14 mouse cellular contexts compared by ENCODE assay signal in genomic region chr2:165210948-165211347, GRCm38 (mm10). TPM values are rescaled to one million over a fixed set of nuclear protein-coding genes. Genes with fewer than 3 reads are reported as not detected.
A peak's percentile ranks its signal among the peaks of the same experiment; 100 is the strongest.
DNase-seq lines count a peak whose midpoint lies in the region; ATAC-seq and TF ChIP-seq lines count a peak whose summit lies in the region.
"Had no signal": no experiment of that assay in that cellular context is flagged by ENCODE, and none has a peak within 500 bp of the region (broad histone marks: within the 10 kb centered on the region; RNA-seq: fewer than 3 reads in every experiment).

No protein-coding gene starts in this region.

- TF ChIP-seq POLR2A in brain, embryonic 14.5 days (IDR thresholded peaks at IDR 0.05; ENCODE audit: borderline replicate concordance, extremely low read depth, insufficient read depth, insufficient read length, poor library complexity, severe bottlenecking): no peak

- peaks cover 54% of the 10 kb centered on the region for H3K4me1 ChIP-seq in forebrain, embryonic 10.5 days
- H3K4me1 ChIP-seq in hindbrain, embryonic 13.5 days (replicated peaks): peaks cover 58% of the 10 kb centered on the region
- H3K4me1 ChIP-seq in midbrain, embryonic 12.5 days: peaks cover 51% of the 10 kb centered on the region
- H3K4me1 ChIP-seq in liver, embryonic 12.5 days: 0 out of 2 replicates have a peak, but pooled peaks cover 2% of the 10 kb centered on the region

- H3K4me2 ChIP-seq in hindbrain, embryonic 13.5 days: peak overlapping the region; percentile 43
- peak overlapping the region; percentile 46 for H3K4me2 ChIP-seq in midbrain, embryonic 12.5 days (replicated peaks)
- no peak overlapping the region for H3K4me2 ChIP-seq in liver, embryonic 12.5 days
- H3K4me2 ChIP-seq: embryonic facial prominence, embryonic 15.5 days had no signal

- H3K36me3 ChIP-seq in forebrain, embryonic 10.5 days (replicated peaks): no peaks in the 10 kb centered on the region
- no peaks in the 10 kb centered on the region for H3K36me3 ChIP-seq in hindbrain, embryonic 13.5 days
- H3K36me3 ChIP-seq in midbrain, embryonic 12.5 days: no peaks in the 10 kb centered on the region
- H3K36me3 ChIP-seq in liver, embryonic 12.5 days: no peaks in the 10 kb centered on the region
- H3K36me3 ChIP-seq: embryonic facial prominence, embryonic 15.5 days had no signal

- peak; percentile 60 for DNase-seq in brain, embryonic 14.5 days (ENCODE audit: low read depth)
- DNase-seq in forebrain, embryonic 10.5 days (ENCODE audit: extremely low spot score, low spot score): peak; percentile 37
- DNase-seq in urinary bladder, adult 2 months (ENCODE audit: low spot score): no peak
- DNase-seq in spleen, adult 12 weeks (ENCODE audit: low spot score): no peak
- no peak for DNase-seq in kidney, postnatal 4 days
- DNase-seq: cerebellum, adult 9-10 months; heart, adult 11 months; kidney, adult 2 months; lung, adult 2 months had no signal

- 0 out of 2 replicates have a peak overlapping the region, but pooled peaks have one; percentile 48 for H3K27ac ChIP-seq in forebrain, embryonic 10.5 days
- H3K27ac ChIP-seq in hindbrain, embryonic 13.5 days: peak overlapping the region; percentile 70
- H3K27ac ChIP-seq in midbrain, embryonic 12.5 days (replicated peaks): peak overlapping the region; percentile 67
- no peak overlapping the region for H3K27ac ChIP-seq in liver, embryonic 12.5 days
- H3K27ac ChIP-seq: embryonic facial prominence, embryonic 15.5 days; stomach, postnatal 0 days had no signal

- H3K27me3 ChIP-seq in forebrain, embryonic 10.5 days (ENCODE audit: poor library complexity, severe bottlenecking): peaks cover 98% of the 10 kb centered on the region
- H3K27me3 ChIP-seq in hindbrain, embryonic 13.5 days: peaks cover 49% of the 10 kb centered on the region
- H3K27me3 ChIP-seq in midbrain, embryonic 12.5 days: peaks cover 47% of the 10 kb centered on the region
- H3K27me3 ChIP-seq in liver, embryonic 12.5 days (replicated peaks): peaks cover 96% of the 10 kb centered on the region

- no peak overlapping the region for H3K9ac ChIP-seq in hindbrain, embryonic 13.5 days
- H3K9ac ChIP-seq in midbrain, embryonic 12.5 days (replicated peaks): no peak overlapping the region
- H3K9ac ChIP-seq in liver, embryonic 12.5 days: no peak overlapping the region
- H3K9ac ChIP-seq: embryonic facial prominence, embryonic 15.5 days had no signal

- H3K9me3 ChIP-seq in forebrain, embryonic 10.5 days: no peaks in the 10 kb centered on the region
- no peaks in the 10 kb centered on the region for H3K9me3 ChIP-seq in hindbrain, embryonic 13.5 days
- no peaks in the 10 kb centered on the region for H3K9me3 ChIP-seq in midbrain, embryonic 12.5 days
- H3K9me3 ChIP-seq in liver, embryonic 12.5 days (replicated peaks): no peaks in the 10 kb centered on the region
- H3K9me3 ChIP-seq: embryonic facial prominence, embryonic 15.5 days had no signal

- ATAC-seq in hindbrain, embryonic 13.5 days (ENCODE audit: low FRiP score): no peak
- no peak for ATAC-seq in midbrain, embryonic 12.5 days (ENCODE audit: low FRiP score, low read depth)
- no peak for ATAC-seq in liver, embryonic 12.5 days

- under 1% methylated on average over 15 of the region's 15 CpGs for WGBS in forebrain, embryonic 10.5 days
- WGBS in hindbrain, embryonic 13.5 days: under 1% methylated on average over 15 of the region's 15 CpGs
- 2% methylated on average over 15 of the region's 15 CpGs for WGBS in midbrain, embryonic 12.5 days
- WGBS in liver, embryonic 12.5 days (ENCODE audit: insufficient replicate concordance): 3% methylated on average over 15 of the region's 15 CpGs

- no peak for TF ChIP-seq CTCF in brain, embryonic 14.5 days (IDR thresholded peaks at IDR 0.05; ENCODE audit: borderline replicate concordance, extremely low read depth, insufficient read depth, insufficient read length)

- peak overlapping the region; percentile 35 for H3K4me3 ChIP-seq in forebrain, embryonic 10.5 days
- H3K4me3 ChIP-seq in hindbrain, embryonic 13.5 days: no peak overlapping the region
- H3K4me3 ChIP-seq in midbrain, embryonic 12.5 days: 0 out of 2 replicates have a peak overlapping the region, but pooled peaks have one; percentile 7
- no peak overlapping the region for H3K4me3 ChIP-seq in liver, embryonic 12.5 days
- H3K4me3 ChIP-seq: embryonic facial prominence, embryonic 15.5 days had no signal

RNA-seq across cellular contexts. Expression of gene Cdh22, which starts 23.7 kb away (rescaled TPM):
- 14.7 and 25.7 TPM in 2 replicates for polyA plus RNA-seq in brain, embryonic 14.5 days (2012; rRNA removed)
- polyA plus RNA-seq in forebrain, embryonic 10.5 days (2016; fragmentation: Nextera tagmentation; extraction: Ambion mirVana): 2.8 and 3.1 TPM in 2 replicates
- polyA plus RNA-seq in hindbrain, embryonic 13.5 days (2015; fragmentation: Nextera tagmentation; extraction: Ambion mirVana): 9.4 and 11.4 TPM in 2 replicates
- polyA plus RNA-seq in midbrain, embryonic 12.5 days (2016; fragmentation: Nextera tagmentation; extraction: Ambion mirVana): 14.8 and 18.8 TPM in 2 replicates
- 0.98 and 1.1 TPM in 2 replicates for polyA plus RNA-seq in urinary bladder, adult 2 months (2012; rRNA removed)
- 0.04 and 0.07 TPM in 2 replicates for polyA plus RNA-seq in liver, embryonic 12.5 days (2016; fragmentation: Nextera tagmentation; extraction: Ambion mirVana)

Comparison
In these comparisons a context has a peak if more than half of its experiments do, and no peak if none do; other contexts are left out.
1. DNase-seq: peak in brain, embryonic 14.5 days (single experiment) and forebrain, embryonic 10.5 days (single experiment); none in urinary bladder, adult 2 months (single experiment), spleen, adult 12 weeks (single experiment) and kidney, postnatal 4 days (0 of 2).
2. H3K4me3 ChIP-seq: peak in forebrain, embryonic 10.5 days (single experiment) and midbrain, embryonic 12.5 days (single experiment); none in hindbrain, embryonic 13.5 days (single experiment) and liver, embryonic 12.5 days (single experiment).